Mouse (Mus musculus) layer of hippocampus, adult 9-10 months (tissue): ENCODE results near the gene Zranb3.
"Not testable (repeated sequence)": the region's sequence is repeated elsewhere in the genome, so short reads cannot be mapped to it uniquely, and the experiment has no call there.

Experiments
- DNase-seq: peaks from one replicate; pipeline ENCODE4 v3.0.0; 2022; ENCODE audit warnings: low spot score

Zranb3 gene

DNA sequence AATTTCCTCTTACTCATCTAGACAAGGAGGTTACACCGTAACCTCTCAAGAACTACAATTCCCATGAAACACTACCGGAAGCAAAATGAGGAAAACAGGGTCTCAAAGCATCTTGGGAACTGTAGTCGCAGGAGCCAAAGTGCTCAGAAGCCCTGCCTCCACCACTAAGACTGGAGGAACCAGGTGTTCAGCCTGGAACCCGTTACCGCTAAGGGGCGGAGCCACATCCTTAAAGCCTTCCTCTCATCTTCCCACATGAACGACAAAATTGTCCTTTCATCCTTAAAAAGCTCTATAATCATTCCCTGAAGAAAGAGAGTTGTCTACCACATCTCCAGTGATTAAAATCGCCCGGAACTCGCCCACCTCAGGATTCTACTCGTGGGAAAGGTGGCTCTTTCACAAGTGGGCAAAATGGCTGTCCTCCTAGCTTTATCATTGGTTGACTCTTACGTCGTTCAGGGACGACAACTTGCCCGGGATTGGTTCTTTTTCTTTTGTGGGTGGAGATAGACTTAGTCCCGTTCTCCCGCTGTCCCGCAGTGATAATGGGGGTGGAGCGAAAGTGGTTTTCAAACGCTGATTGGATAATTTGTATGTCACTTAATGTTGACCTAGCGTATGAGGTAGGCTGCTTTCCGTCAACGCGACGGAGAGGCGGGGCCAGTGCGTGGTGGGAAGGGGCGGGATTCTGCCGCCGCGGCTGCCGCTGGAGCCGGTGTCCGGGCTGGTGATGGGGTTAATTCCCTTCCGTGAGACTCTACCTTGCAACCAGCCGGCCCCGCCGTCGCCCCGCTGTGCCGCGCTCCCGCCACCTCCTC is at the start of gene Zranb3, which contains the start of gene R3hdm1:
Zranb3 (minus strand) TSS at position 407 of the 821 bp plus-strand sequence.
R3hdm1 (plus strand) TSS at position 661 of the 821 bp plus-strand sequence.
- DNase-seq = peak; percentile 100

DNA sequence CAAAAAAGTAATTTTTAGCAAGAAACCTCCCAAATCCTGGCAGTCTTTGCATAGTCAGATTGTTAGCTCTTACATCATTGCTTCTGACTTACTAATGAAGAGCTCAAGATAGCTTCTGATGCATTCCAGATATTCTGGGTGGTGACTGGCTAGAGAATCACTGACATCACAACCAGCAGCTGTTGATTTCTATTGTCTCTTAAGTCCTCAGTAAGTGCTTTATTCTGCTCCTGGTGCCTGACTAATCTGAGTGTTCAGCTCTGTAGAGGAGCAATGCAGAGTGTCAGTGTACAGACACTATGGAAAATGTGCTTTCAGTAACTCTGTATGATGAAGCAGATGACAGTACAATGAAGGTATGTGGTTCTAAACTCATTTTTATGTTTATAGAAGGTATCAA is 38.9 kb upstream of the Zranb3 start:
- DNase-seq = no peak

DNA sequence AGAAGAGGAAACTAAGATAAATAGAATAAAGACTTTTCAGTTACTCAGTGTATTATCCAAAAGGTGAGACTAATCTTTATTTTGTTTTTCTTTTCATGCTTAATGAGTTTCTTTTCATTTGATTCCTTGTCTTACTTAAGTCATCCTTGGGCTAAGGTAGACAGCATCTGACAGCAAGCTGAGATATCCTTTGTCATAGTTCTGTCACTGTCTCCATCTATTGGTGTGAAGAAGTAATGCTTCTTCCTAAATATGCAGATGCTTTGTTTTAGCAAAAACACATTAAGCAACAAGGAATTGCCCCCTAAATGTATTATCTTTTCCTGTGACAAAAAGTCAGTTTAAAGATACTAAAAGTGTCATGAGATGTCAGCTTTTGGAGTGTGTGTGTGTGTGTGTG is 38.2 kb upstream of the Zranb3 start:
- no peak for DNase-seq

DNA sequence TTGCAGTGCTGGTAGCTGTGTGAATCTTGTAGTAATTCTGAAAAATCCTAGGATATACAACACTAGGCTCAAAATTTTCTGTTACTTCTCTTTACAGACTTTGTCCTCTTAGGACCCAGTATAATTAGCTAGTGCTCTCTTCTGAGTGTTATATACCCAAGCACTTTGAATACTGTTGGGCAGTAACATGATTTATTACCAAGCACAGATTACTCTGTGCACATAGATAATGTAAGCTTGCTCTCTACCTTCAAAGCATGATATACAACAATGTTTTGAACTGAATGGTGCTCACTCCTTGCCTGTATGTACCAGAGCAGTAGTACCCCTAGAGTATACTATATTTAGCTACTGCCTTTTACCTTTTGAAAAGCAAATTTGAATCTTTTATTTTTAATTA is 33.4 kb upstream of the Zranb3 start:
- not testable (repeated sequence) for DNase-seq

DNA sequence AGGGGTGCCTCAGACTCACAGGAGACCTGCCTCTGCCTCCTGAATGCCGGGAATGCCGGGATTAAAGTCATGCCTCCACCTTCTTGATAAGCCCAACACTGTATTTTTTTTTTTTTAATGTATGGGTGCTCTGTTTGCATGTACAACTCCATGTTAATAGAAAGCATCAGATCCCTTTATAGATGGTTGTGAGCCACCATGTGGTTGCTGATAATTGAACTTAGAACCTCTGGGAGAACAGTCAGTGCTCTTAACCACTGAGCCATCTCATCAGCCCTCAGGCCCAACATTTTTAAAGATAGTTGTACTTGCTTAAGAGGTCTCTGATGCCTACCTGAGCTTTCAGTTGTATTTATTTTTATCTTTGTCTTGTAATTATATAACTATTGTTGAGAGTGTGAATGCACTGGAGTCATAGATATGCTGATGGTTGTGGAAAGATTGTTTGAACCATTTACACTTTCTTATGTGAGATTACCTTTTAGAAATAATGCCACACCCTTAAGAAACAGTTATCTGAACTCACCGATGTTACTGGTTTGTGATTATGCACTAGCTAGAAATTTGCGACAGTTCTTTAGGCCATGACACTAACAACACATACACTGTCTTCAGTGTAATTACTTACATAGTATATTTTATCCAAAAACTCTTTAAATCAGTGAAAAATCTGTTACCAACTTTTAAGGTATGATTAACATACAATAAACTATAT is 18.2 kb upstream of the Zranb3 start:
- DNase-seq = no peak

DNA sequence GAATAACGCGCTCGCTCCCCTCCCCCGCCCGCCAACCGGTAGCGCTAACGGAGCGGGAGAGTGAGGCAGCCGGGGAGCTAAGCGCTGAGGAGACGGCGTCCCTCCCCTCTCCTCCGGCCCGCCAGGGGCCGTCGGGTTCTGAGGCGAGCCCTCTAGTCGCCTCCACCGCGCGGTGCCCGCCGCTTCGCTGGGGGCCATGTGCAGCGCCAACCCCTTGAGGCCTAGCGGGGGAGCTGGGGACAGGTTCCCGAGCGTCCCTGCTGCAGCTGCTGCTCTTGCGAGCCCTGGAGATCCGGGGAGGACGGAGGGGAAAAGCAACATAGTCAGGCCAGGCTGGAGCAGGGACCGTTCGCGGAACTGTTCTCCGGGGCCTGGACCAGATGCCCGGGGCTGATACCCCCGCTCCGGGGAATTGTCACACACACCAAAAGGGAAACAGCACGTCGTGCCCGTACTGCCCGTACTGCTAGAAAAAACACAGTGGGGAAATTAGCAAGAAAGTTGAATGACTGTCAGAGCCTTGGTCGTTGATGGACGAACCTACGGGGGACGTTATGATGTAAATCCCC is 757 bp upstream of the Zranb3 start:
- no peak for DNase-seq

DNA sequence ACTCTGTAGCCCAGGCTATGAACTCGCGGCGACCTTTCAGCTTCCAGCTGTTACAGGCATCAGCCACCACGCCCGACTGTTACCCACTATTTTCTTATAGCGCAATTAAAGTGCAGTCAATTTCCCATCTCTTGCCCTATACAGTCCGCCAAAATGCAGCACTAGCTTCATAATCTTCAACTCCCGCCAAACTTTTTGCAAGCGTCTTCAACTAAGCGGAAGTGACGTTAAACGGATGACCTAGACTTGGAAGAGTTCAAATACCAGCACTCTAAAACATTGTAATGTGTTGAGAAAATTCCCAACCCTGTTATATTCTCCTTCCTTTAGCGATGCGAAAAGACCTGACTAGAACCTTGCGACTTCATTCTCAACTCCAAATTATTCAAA is 601 bp downstream of the Zranb3 start:
- no peak for DNase-seq

DNA sequence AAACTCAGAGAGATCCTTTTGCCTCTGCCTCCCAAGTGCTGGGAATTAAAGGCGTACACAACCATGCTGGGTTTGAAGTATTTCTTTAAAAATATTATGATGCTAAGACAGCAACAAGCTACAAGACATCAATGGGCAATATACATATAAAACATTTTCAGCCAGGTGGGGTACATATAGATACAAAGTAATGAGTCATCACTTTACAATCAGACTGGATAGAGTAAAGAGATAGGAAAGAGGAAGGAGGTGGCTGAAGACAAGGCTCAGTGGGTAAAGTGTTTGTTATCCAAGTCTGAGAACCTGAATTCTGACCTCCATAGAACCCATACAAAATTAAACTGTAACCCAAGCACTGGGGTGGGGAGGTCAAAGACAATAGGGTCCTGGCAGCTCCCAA is 4.5 kb downstream of the Zranb3 start:
- no peak for DNase-seq

DNA sequence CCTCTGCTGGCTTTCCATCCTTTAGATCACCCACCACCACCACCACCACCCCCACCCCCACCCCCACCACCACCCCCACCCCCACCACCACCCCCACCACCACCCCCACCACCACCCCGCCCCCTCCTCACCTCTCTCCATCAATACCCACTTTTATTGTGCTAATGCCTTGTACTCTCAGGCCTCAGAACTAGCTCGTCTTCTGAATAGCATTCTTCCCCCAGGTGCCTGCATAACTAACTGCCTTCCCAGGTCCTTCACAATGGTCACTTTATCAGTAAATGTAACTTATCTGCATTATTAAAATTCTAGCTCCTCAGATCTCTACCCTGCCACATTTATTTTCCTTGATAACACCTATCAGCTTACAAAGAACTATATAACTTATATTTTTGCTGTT is 8.2 kb downstream of the Zranb3 start:
- DNase-seq = no peak

DNA sequence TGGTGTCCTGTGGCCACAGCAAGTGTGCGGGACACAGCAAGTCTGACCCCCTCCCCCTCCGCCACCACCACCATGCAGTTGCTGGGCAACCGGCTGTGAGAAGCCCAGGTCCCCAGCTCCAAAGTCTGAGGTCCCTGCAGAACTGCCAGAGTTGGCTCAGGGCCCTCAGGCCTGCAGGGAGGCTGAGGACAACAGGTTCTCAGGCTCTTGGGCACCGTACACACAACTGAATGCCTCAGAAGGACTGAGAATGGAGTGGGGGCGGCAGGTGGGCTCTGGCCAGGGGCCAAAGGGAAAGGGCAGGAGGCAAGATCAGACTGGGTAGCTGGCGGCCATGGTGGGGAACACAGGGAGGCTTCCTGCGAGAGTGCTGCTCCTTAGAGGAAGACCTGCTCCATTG is 20.0 kb downstream of the Zranb3 start:
- DNase-seq = no peak

DNA sequence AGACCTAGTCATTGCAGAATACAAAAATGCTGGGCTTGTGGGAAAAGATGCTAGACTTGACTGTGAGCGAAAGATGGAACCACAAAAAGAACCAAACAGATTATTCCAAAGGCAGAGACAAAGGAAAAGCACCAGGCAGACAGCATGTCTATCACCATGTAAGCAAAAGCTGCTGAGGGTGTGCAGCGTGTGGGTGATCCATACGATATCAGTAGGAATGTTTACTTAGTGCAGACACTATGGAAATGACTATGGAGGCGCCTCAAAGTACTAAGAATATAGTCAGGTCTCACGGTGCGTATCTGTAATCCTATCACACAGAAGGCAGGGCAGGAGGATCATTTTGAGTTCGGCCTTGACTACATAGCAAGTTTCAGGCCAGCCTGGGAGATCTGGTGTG is 21.0 kb downstream of the Zranb3 start:
- DNase-seq = no peak

DNA sequence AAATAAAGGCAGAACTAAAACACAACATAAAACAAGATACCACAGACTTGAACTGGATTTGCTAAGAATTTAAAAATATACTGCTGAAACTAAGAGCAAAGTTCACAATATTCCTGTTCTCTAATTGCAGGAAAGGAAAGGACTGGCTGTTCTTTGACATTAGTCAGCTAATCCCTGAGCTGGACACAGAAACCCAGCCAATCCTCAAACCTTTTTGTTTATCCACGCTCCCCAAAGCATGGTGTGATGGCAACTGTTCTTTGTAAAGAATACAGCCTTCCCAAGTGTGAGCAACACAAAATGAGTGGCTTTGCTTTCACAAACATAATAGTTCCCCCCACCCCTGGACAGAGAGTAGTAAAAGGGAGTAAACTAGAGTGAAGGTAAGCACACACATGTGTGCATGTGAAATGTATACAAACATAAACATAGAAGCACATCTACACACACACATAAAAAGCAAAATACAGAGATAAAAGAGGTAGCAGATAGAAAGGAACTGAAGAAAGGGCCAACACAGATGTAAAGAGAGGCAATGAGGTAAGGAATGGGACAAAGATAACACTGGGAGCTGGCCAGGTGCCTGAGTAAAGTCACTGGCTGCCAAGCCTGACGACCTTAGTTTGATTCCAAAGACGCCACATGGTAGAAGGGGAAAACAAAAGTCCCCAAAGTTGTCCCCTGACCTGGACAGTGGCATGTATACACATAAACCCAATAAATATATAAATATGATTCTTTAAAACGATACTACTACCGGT is 21.7 kb downstream of the Zranb3 start:
- DNase-seq = no peak

DNA sequence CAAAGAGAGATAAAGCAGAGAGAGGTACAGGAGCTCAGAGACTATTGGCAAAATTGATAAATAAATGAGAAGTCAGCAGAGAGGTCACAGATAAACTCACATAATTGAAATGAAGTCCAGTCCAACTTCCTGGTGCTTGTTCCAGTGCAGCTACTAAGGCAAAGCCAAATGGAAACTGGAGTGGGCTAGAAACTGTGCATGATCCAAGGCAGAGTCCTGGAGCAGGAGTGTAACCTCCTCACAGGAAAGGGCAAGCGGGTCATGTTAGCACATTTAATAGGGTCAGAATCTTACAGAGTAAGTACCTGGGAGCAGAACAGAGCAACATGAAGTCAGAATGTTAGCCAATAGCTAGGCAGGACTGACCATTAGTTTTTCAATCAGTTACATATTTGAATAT is 24.2 kb downstream of the Zranb3 start:
- no peak for DNase-seq

DNA sequence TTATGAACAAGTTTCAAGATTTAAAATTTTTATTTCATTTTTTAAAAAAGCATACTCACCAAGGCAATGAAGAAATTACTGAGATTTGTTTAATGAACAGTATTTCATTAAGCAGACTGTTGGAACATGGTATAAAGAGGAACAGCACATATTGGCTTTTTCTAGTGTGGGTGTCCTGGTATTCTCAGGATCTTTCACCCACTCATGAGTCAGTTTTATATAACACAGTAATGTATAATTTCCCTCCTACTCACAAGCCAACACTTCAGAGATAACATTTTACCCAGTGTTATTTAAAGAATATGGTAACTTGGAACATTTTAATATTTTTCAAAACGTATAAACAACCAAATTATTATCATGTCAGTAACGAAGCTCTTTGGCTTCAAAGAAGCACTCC is 25.1 kb downstream of the Zranb3 start:
- DNase-seq = no peak

DNA sequence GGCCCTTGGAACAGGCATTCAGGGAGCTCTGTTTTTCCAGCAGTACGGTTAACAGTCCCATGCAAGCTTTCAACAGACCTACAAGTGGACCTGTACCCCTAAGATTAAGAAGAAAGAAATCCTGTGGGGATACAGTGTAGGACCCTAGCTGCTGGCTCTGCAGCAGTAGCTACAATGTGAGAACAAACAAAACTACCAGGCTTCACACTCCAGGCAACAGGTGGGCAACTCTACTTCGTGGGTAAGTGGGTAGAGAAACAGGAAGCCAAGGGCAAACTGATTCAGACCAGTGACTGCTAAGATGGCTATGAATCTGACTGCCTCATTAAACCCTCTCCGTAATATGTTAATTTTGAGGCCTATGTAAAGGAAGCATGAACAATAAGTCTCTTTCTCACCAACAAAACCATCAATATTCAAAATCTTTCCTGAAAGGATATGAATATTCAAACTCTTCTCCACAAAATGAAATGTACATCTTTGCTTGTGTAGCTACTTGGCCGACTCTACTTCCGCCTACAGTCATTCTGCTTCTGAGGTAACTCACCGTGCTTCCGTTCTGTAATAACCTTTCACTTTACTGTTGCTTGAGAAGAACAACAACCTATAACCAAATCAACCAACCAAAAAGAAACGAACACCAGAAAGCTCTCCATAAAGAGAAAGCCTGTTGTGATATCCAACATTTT is 25.9 kb downstream of the Zranb3 start:
- DNase-seq = no peak

DNA sequence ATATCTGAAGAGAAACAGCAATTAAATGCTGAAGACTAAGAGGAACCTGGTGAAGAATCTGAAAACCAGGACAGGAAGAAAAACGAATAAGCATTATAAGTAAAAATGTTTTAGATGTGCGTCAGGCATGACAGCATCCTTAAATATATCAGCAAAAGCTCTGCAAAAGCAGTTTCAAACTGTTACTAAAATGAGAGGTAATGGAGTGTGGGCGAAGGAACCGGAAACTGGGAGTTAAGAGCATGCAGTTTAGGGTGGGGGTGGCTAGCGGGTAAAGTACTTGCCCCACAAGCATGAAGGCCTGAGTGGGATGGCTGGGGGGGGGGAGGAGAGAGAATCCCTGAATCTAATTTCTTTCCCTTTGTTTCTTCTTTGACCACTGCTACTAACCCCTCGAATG is 29.8 kb downstream of the Zranb3 start:
- no peak for DNase-seq

DNA sequence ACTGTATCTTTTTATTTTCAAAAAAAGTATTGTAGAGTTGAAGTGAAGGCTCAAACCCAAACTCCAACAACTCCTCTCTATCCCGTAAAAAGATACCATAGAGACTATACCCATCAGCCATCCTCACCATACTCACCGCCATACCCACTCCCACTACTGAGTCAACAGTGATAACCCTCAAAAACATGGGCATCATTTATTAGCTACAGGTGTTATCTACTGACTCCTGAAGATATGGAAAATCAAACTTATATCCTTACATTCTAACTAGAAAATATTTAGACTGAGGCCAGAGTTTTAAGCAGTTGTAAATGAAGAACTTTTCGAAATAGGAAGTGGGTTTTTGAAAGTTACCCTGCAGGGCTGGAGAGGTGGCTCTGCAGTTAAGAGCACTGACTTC is 32.8 kb downstream of the Zranb3 start:
- DNase-seq = no peak

DNA sequence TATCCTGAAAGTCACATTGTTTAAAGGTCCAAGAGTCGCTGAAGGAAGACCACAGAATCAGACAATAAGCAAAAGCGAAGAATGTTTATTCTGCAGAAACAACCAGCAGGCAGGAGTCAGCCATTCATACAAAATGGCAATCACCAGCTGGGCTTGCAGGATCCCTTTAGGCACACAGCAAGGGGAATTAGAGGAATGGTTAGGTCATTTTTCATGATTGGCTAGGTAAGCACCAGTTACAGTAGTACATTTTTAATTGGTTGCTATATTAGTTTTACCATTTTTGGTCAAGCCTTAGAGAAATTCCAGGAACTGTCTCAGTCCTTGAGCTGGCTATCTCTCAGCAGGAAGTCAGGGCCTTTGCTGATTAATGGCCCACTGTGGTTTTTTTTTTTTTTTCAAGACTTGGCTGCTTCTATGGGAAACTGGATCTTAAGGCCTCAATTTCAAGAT is 33.9 kb downstream of the Zranb3 start:
- DNase-seq = no peak

DNA sequence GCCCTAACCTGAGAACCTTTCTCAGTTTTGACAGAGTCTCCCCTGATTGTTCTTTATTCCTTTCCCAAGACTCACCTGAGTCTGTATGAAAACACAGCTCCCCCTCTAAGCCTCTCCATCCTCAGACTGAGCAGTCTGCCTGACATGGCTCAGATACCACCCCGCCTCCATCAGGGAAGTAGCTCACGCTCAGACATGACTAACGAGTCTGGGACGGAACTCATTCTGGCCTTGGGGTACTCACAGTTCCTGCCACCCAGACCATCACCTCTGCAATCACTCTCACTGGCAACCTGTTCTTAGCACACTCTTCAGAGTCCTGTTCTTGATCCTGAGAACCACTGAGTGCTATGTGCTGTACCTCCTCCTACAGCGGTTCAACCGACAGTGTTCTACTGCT is 38.1 kb downstream of the Zranb3 start:
- DNase-seq = no peak

DNA sequence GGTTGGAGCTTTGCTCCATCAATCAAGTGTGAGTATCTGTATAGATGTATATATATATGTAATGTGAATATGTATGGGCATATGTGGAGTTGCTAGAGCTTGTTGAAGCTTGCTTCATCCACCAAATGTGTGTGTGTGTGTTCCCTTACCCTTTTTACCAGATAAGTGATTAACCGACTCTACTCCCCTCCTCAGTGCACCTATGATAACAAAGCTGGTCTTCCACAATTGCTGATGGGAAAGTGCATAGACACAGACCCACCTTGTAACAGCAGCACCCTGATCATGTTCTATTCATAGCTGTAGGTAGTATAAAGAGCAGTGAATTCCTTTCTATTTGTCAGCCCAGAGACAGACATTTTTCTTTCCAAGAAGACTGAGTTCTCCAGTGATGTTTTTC is 40.7 kb downstream of the Zranb3 start:
- DNase-seq = no peak

DNA sequence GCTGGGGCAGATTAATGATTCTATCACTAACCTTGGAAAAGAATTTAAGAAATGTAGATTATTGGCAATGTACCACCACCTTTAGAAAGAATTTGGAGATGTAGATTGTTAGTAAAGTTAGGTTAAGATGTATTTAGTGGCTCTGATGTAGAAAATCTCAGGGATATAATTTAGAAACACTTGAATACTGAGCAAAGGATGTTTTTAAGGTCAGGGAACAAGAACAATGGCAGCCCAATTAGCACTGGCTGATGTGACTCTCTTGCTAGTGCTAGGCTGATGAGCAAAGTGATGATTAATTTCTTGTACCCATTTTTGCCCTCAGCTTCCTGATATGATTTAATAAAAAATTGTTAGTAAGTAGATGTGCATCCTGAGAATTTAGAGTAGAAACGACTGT is 41.4 kb downstream of the Zranb3 start:
- DNase-seq = no peak
